Mouse (Mus musculus) kidney, postnatal 0 days (tissue): ENCODE measurements at regions not wholly inside any gene's neighbourhood (a gene's known extent, or its start where the extent isn't known, plus 50 kb on each side); places are given as distances from the start of the nearest gene placed in this dataset.

ENCODE experiments used
- ATAC-seq: fragments of 200-750 bp; cut with Nextera tagmentation; replicated peaks from 2 replicates; pipeline ENCODE4 v1.8.0; 2017; ENCODE audit warnings: low read depth, moderate number of reproducible peaks, moderate TSS enrichment, moderate library complexity; ENCODE audit not compliant: low FRiP score
- DNase-seq: peaks from one replicate; pipeline ENCODE4 v3.0.0-alpha.2; 2016; ENCODE audit warnings: low spot score
- H3K27ac ChIP-seq: fragments of 300-500 bp; sonication (generic); 2 replicates; pipeline ENCODE4 v1.5.1; 2014; ENCODE audit warnings: mild to moderate bottlenecking
- H3K27me3 ChIP-seq: fragments of 300-500 bp; sonication (generic); 2 replicates; pipeline ENCODE4 v1.6.1; 2014; ENCODE audit warnings: low read length, mixed read lengths; ENCODE audit not compliant: insufficient read depth
- H3K36me3 ChIP-seq: fragments of 300-500 bp; sonication (generic); 2 replicates; pipeline ENCODE4 v1.6.1; 2014; ENCODE audit warnings: low read length, mixed read lengths; ENCODE audit not compliant: insufficient read depth
- H3K4me1 ChIP-seq: fragments of 300-500 bp; sonication (generic); replicated peaks from 2 replicates; pipeline ENCODE4 v1.6.1; 2014; ENCODE audit warnings: antibody characterized with exemption, low read length, mixed read lengths; ENCODE audit not compliant: insufficient read depth
- H3K4me2 ChIP-seq: fragments of 300-500 bp; sonication (generic); 2 replicates; pipeline ENCODE4 v1.6.1; 2014; ENCODE audit warnings: mild to moderate bottlenecking, low read length, moderate library complexity, mixed read lengths
- H3K4me3 ChIP-seq: fragments of 300-500 bp; sonication (generic); replicated peaks from 2 replicates; pipeline ENCODE4 v1.5.1; 2014; ENCODE audit warnings: low read depth, low read length
- H3K9ac ChIP-seq: fragments of 300-500 bp; sonication (generic); 2 replicates; pipeline ENCODE4 v1.6.1; 2014; ENCODE audit warnings: low read depth, low read length
- H3K9me3 ChIP-seq: fragments of 300-500 bp; sonication (generic); replicated peaks from 2 replicates; pipeline ENCODE4 v1.6.1; 2016; ENCODE audit warnings: low read length, inconsistent platforms, mixed read lengths
- CTCF ChIP-seq: IDR thresholded peaks from 2 replicates; pipeline ENCODE4 v1.5.1; 2016; ENCODE audit warnings: antibody characterized with exemption, low read depth, mild to moderate bottlenecking, moderate library complexity
- WGBS: fragments of 180-500 bp; shearing (Covaris S2); extraction: QIAGEN DNeasy Blood & Tissue Kit; methylation state at CpG from one replicate; pipeline ENCODE4 v1.1.7; 2014; 5-methylcytosine and 5-hydroxymethylcytosine counted together

DNA sequence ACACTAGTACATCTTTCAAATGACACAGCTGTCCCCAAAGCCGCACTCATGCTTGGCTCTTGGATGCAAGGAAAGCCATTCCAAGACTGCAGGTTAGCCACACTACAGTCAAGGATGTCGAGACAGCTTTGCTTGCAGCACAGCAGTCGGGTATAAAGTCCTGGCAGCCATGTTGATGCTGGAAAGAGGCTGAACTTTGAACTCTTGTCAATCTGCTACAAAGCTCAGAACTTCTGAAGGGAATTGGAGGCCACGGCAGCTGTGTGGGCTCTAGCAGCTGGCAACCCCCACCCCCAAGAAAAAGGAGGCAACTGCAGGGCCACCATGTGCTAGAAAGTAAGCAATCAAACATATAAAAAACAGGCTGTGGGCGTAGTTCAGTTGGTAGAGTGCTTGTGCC lies 90.0 kb upstream of the Zcchc2 start:
- Histone ChIP-seq H3K9ac (no peak overlapping the region), H3K36me3 (no peaks in the 10 kb centered on the region), H3K27me3 (no peaks in the 10 kb centered on the region), H3K4me1 (no peaks in the 10 kb centered on the region), H3K9me3 (no peaks in the 10 kb centered on the region), H3K4me2 (no peak overlapping the region), H3K27ac (no peak overlapping the region), H3K4me3 (no peak overlapping the region)
- no peak for TF ChIP-seq CTCF
- ATAC-seq (no peak), DNase-seq (no peak)
- WGBS = 69% methylated on average over 5 of the region's 5 CpGs

DNA sequence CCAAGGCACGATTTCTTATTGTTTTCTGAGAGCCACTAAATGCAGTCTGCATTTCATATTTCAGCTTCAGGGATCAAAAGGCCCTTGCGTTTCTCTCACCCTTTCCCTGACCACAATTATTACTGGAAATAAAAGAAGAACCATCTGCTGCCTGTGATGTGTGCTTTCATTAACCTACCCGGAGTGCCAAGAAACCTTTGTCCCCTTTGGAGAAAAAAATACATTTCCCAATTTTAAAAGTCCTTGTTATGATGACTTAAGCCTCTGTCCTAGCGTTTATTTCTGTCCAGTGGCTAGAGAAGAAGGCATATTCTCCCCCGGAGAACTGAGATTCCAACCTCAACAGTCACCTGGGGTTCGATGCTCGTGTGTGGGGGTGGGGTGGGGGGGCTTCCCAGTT lies 89.3 kb upstream of the Zcchc2 start:
- no peak overlapping the region for H3K9ac ChIP-seq
- H3K4me3 ChIP-seq = no peak overlapping the region
- H3K4me2 ChIP-seq = no peak overlapping the region
- H3K27ac ChIP-seq = no peak overlapping the region
- H3K27me3 ChIP-seq = no peaks in the 10 kb centered on the region
- 61% methylated on average over 7 of the region's 7 CpGs for WGBS
- no peak for TF ChIP-seq CTCF
- DNase-seq (no peak), ATAC-seq (no peak)
- no peaks in the 10 kb centered on the region for H3K9me3 ChIP-seq
- no peaks in the 10 kb centered on the region for H3K36me3 ChIP-seq
- H3K4me1 ChIP-seq = no peaks in the 10 kb centered on the region

DNA sequence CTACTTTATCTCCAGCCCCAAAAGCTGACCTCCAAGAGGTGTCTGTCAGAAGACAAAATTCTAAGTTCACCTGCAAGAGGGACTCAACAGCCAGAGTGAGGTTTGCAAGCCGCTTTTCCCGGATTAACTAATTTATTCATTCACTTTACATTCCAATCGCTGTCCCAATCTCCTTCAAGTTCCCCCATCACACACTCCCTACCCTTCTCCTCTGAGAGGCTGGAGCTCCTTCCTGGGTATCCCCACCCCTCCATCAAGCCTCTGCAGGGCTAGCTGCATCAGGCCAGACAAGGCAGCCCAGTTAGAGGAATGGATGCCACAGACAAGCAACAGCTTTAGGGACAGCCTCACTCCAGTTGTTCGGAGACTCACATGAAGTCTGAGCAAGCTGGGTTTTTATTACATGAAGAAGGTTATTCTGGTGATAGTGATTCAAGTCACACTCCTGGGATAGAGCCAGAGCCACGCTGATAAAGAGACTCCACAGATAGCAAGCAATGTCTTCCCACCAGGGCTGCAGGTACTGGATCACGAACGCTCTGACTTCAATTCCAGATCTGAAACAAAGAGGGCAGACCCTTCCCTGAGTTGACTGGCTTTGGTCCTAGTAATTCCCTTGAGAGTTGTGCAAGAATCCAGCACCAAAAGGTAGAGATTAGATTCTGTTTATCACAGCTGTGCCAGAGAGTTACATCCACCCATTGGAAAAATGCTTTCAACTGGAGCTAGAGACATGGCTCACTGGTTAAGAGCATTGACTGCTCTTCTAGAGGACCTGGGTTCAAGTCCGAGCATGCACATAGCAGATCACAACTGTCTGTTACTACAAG lies 86.7 kb upstream of the Zcchc2 start:
- Histone ChIP-seq H3K4me3 (no peak overlapping the region), H3K27ac (no peak overlapping the region), H3K4me2 (no peak overlapping the region), H3K4me1 (0 out of 2 replicates have a peak, but pooled peaks cover 4% of the 10 kb centered on the region), H3K9me3 (no peaks in the 10 kb centered on the region), H3K9ac (no peak overlapping the region), H3K36me3 (no peaks in the 10 kb centered on the region), H3K27me3 (no peaks in the 10 kb centered on the region)
- 77% methylated on average over 8 of the region's 8 CpGs for WGBS
- ATAC-seq (no peak), DNase-seq (no peak)
- TF ChIP-seq CTCF = no peak

DNA sequence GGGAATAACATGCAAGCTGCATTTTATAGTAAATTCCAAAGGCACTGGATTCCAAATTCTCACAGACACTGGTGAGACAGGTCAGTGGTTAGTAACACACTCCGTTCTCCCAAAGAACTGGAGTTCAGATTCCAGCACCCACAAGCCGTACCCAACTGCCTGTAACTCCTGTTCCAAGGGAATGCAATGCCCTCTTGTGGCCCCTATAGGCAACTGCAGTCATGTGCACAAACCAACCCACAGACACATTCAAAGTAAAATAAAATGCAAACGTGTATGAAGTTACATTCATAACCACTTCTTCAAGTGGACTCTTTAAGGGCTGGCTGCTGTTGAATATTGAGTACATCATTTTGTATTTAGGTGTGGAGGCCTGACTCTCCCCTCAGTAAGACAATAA lies 85.5 kb upstream of the Zcchc2 start:
- H3K9ac ChIP-seq = no peak overlapping the region
- H3K9me3 ChIP-seq = no peaks in the 10 kb centered on the region
- H3K27me3 ChIP-seq = no peaks in the 10 kb centered on the region
- DNase-seq (no peak), ATAC-seq (no peak)
- 93% methylated on average over 3 of the region's 3 CpGs for WGBS
- H3K4me1 ChIP-seq = 0 out of 2 replicates have a peak, but pooled peaks cover 4% of the 10 kb centered on the region
- no peak overlapping the region for H3K4me3 ChIP-seq
- H3K27ac ChIP-seq = no peak overlapping the region
- no peaks in the 10 kb centered on the region for H3K36me3 ChIP-seq
- TF ChIP-seq CTCF = peak; percentile 54
- no peak overlapping the region for H3K4me2 ChIP-seq

DNA sequence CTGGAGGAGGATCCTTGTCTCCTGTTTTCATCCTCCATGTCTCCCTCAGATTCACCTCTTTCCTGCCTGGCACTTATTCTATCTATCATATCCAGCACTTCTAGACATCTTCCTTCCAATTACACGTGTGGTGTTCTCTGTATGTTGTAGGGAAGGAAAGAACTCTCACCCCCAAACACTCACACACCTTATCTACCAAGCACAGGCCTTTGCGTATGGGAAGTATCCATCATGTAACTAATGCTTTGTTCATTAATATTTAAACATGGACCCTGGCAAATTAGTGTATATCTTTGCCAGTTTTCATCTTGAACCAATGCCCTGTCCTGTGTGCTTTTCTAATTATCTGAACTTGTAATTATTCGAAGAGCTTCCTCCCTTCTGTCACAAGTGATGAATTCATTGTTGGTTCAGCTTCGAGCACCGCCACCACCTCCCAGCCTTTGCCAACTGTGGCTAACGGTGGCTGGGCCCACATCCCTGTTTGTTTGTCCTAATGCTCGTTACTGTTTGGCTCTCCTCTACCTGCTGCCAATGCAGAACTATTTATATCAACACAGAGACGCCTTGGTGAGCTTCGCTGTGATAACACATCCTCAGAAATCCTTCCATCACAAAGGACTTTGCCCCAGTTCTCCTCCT lies 84.3 kb upstream of the Zcchc2 start:
- 56% methylated on average over 9 of the region's 9 CpGs for WGBS
- no peak for ATAC-seq

DNA sequence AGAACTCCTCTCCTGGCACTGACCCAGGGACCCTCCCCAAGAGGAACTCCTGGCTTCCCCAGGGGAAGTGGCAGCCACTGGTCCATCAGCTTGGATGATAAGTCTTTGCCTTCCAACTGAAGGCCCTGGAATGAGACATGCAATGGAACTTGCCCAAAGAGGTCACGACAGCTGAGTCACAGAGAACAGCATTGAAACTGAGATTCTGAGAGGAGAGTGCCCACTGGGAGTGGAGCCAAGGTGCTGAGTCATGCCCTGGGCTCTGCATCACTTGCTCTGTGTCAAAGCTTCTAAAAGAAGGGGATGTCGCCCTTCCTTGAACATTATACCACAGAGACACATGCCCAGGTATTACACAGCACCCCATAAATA lies 83.8 kb upstream of the Zcchc2 start:
- H3K27ac ChIP-seq = no peak overlapping the region
- H3K4me3 ChIP-seq = no peak overlapping the region
- H3K9me3 ChIP-seq = no peaks in the 10 kb centered on the region
- ATAC-seq (peak; percentile 42; the same call in 1 of the 2 replicates), DNase-seq (peak; percentile 37)
- 68% methylated on average over 2 of the region's 2 CpGs for WGBS
- H3K27me3 ChIP-seq = no peaks in the 10 kb centered on the region
- 0 out of 2 replicates have a peak, but pooled peaks cover 4% of the 10 kb centered on the region for H3K4me1 ChIP-seq
- H3K4me2 ChIP-seq = no peak overlapping the region
- no peaks in the 10 kb centered on the region for H3K36me3 ChIP-seq
- no peak overlapping the region for H3K9ac ChIP-seq
- no peak for TF ChIP-seq CTCF

More for the DNA sequence above, 84.3 kb upstream of the Zcchc2 start:
- no peaks in the 10 kb centered on the region for H3K36me3 ChIP-seq
- H3K4me1 ChIP-seq = 0 out of 2 replicates have a peak, but pooled peaks cover 4% of the 10 kb centered on the region
- H3K9me3 ChIP-seq = no peaks in the 10 kb centered on the region
- no peak overlapping the region for H3K9ac ChIP-seq
- TF ChIP-seq CTCF = no peak
- no peak overlapping the region for H3K4me2 ChIP-seq
- H3K27ac ChIP-seq = no peak overlapping the region
- no peak overlapping the region for H3K4me3 ChIP-seq
- H3K27me3 ChIP-seq = no peaks in the 10 kb centered on the region
- DNase-seq = peak; percentile 4
